Mouse (Mus musculus) E14TG2a.4 (cell line): ENCODE data around the gene Erg.
A peak's percentile ranks its signal among the peaks of the same experiment; 100 is the strongest.

ENCODE experiments used
- H3K27me3 ChIP-seq: 2 replicates; pipeline ENCODE4 v1.6.1; 2014; ENCODE audit warnings: low read length, control low read depth; ENCODE audit not compliant: insufficient read depth
- H3K36me3 ChIP-seq: 2 replicates; pipeline ENCODE4 v1.6.1; 2014; ENCODE audit warnings: low read length, control low read depth; ENCODE audit not compliant: insufficient read depth
- H3K4me1 ChIP-seq: replicated peaks from 2 replicates; pipeline ENCODE4 v1.6.1; 2014; ENCODE audit warnings: low read depth, low read length, control low read depth
- H3K4me3 ChIP-seq: replicated peaks from 2 replicates; pipeline ENCODE4 v1.5.1; 2014; ENCODE audit warnings: mild to moderate bottlenecking, low read length
- H3K9me3 ChIP-seq: 2 replicates; pipeline ENCODE4 v1.6.1; 2014; ENCODE audit warnings: low read length, control low read depth
- CTCF ChIP-seq: conservative IDR thresholded peaks from 2 replicates; pipeline ENCODE4 v1.5.1; 2014; ENCODE audit warnings: low read length
- NANOG ChIP-seq: IDR thresholded peaks from 2 replicates; pipeline ENCODE4 v1.6.1; 2014; ENCODE audit warnings: borderline replicate concordance, low read length, mixed read lengths
- POU5F1 ChIP-seq: IDR thresholded peaks from 2 replicates; pipeline ENCODE4 v1.6.1; 2014; ENCODE audit warnings: low read length, borderline replicate concordance

The Erg gene

DNA sequence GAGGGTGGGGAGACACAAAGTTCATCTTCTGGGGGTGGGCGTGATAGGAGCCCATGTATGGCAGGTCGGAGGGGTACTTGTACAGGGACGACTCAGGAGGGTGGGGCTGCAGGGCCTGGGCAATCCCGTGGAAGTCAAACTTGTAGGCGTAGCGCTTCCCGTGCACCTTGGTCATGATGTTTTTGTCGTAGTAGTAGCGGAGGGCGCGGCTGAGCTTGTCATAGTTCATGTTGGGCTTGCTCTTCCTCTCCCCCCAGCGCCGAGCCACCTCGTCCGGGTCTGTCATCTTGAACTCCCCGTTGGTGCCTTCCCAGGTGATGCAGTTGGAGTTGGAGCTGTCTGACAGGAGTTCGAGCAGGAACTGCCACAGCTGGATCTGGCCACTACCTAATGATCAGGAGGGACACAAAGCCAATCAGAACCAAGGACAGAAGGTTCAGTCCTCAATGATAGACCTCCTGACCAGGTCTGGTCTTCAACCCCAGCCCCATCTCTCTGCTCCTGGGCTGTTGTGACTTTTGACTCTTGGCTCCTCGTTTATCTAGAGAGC lies 225.4 kb downstream of the Erg start:
- H3K27me3 ChIP-seq, result no peaks in the 10 kb centered on the region
- TF ChIP-seq POU5F1, result no peak
- no peak for TF ChIP-seq CTCF
- TF ChIP-seq NANOG, result no peak
- H3K4me3 ChIP-seq, result no peak overlapping the region
- no peaks in the 10 kb centered on the region for H3K9me3 ChIP-seq
- no peaks in the 10 kb centered on the region for H3K36me3 ChIP-seq
- no peaks in the 10 kb centered on the region for H3K4me1 ChIP-seq

DNA sequence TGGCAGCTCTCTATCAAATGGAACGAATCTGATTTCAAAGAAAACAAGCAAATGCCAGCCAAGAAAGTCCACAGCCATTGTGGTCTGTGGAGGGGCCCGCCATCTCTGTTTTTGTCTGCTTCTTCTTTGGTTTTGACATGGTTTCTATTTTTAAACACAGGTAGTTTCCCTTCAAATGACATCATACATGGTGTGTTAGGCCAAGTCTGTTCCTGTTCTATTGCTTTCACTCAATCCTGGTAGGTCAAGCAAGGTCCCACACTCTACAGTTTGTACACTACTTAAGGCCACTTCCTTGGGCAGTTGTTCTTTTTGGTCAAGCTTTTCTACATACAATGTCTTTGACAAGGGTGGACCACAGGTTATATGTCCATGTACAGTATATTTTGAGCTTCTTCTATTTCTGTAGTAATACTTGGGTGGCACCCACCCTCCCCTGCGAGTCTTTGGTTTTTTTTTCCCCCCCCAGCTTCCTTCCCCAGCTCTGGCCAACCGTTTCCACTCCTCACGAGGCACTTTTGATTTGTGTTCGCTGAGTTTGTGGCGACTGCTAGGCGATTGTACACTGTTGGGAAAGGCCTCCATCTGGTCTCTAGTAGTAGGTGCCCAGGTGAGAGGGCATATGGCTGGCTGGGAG lies 226.1 kb downstream of the Erg start:
- Histone ChIP-seq H3K36me3 (no peaks in the 10 kb centered on the region), H3K27me3 (no peaks in the 10 kb centered on the region), H3K4me1 (no peaks in the 10 kb centered on the region), H3K4me3 (no peak overlapping the region), H3K9me3 (no peaks in the 10 kb centered on the region)
- no peak for TF ChIP-seq POU5F1
- no peak for TF ChIP-seq NANOG
- TF ChIP-seq CTCF, result no peak

DNA sequence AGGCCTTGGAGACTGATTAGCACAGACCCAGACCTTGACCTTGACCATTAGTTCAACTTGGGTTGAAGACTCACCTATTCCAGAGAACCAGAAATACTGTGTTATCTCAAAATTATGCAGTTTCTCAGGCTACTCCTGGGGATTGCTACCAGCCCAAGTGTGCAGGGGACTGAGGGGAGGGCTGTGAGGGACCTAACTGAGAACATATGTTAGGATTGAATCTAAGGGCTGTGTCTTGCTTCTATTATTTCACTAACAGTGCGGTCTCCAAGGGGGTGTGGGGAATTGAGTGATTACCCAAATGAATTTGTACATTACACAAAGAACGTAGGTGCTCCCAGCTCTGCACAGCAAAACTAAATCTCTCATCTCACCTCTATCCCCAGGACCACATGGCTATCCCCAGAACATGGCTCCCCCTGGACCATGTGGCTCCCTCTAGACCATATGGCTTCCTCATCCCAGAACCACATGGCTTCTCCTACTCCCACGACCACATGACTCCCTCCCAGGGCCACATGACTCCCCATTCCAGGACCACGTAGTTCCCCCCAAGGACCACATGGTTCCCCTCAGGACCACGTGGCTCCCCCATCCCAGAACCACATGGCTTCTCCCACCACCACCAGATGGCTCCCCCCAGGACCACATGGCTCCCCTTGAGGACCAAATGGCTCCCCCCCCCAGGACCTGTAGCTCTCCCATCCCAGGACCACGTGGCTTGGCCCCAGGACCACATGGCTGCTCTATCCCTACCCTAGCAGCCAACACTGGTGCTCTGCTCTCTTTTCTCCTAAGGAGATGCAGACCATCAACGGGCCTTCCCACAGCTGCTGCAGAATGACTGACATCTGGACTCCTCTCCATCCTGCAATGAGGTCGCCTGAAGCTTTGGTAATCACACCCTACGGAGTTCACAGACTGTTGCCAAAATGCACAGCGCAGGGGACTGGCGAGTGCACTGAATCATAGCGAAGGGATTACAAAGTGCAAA lies 229.1 kb downstream of the Erg start:
- H3K27me3 ChIP-seq, result 0 out of 2 replicates have a peak, but pooled peaks cover under 1% of the 10 kb centered on the region
- no peaks in the 10 kb centered on the region for H3K36me3 ChIP-seq
- no peaks in the 10 kb centered on the region for H3K4me1 ChIP-seq
- no peaks in the 10 kb centered on the region for H3K9me3 ChIP-seq
- H3K4me3 ChIP-seq, result no peak overlapping the region
- no peak for TF ChIP-seq CTCF

DNA sequence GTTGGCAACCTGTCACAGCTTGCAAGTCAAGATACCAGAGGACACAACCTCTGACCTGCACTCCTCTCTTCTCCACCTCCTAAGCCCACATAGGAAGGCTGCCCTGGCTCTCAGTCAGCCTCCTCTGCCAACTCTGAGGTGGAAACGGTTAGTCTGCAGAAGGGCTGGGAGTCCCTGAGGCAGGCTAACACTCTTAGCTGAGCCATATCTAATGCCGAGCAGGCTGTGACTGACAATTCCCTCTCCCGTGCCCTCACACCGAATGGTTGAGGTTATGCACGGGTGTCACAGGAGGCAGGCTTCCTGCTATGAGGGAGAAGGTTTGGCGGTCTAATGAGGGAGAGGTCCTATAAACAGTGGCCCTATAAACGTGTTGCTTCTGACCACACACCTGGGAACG lies 232.6 kb downstream of the Erg start:
- Histone ChIP-seq H3K4me3 (no peak overlapping the region), H3K36me3 (no peaks in the 10 kb centered on the region), H3K9me3 (no peaks in the 10 kb centered on the region), H3K4me1 (no peaks in the 10 kb centered on the region), H3K27me3 (peaks cover 6% of the 10 kb centered on the region; the same call in 1 of the 2 replicates)
- TF ChIP-seq CTCF (no peak), POU5F1 (no peak), NANOG (no peak)

DNA sequence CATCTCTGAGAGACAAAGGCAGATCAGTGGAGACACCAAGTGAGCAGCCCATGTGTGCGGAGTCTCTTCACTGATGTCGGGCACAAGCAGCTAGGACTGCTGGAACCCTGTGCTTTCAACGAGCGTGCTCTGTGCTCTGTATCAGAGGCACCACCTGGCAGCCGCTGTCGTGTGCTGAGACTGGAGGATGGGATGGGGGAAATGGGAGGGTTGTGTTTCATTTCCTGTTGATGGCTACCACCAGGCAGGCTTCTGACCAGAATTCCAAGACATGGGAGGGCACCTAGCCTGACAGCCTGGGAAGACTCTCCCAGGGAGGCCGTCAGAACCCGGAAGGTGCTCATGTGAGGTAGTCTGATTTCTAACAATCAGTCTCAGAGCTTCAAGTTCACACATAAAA lies 234.1 kb downstream of the Erg start:
- H3K36me3 ChIP-seq, result no peaks in the 10 kb centered on the region
- no peaks in the 10 kb centered on the region for H3K4me1 ChIP-seq
- H3K9me3 ChIP-seq, result no peaks in the 10 kb centered on the region
- TF ChIP-seq NANOG, result no peak
- no peak for TF ChIP-seq POU5F1
- TF ChIP-seq CTCF, result no peak
- no peak overlapping the region for H3K4me3 ChIP-seq
- H3K27me3 ChIP-seq, result peaks cover 8% of the 10 kb centered on the region

DNA sequence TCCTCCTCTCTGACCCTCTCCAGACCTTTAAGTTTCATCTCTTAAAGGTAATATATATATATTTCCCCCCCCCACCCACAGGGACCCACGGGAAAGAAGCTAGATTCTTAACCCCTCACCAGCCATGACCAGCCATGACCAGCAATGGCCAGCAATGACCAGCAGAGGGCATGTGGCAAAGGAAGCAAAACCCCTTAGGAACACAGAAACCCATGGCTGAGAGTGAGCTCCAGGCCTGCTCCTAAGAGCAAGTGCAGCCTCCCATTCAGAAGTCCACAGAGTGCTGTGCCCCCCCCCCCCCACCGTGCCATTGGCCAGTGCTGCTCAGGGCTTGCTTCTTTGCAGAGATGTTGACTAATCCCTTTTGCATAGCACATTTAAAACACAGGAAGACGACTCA lies 235.9 kb downstream of the Erg start:
- TF ChIP-seq CTCF (peak; percentile 44), POU5F1 (no peak)
- H3K36me3 ChIP-seq, result no peaks in the 10 kb centered on the region
- H3K4me3 ChIP-seq, result no peak overlapping the region
- H3K27me3 ChIP-seq, result peaks cover 12% of the 10 kb centered on the region
- no peaks in the 10 kb centered on the region for H3K4me1 ChIP-seq
- no peaks in the 10 kb centered on the region for H3K9me3 ChIP-seq

DNA sequence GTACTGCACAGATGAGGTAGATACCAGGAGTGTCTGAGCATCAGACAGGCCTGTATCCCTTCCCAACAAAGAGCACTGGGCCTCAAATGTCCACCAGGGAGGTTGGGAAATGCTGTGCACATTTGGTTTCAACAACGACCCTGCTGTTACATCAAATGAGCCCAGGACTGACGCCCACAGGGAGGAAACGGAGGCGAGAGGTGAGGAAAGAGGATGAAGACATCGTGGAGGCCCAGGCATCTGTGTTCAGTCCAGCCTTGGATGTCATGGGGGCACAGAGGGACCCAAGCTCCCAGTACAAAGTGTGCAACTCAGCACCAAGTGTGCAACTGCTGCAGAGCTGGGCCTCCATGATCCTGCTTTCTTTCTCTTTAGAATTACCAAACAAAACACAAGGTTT lies 236.6 kb downstream of the Erg start:
- Histone ChIP-seq H3K27me3 (peaks cover 12% of the 10 kb centered on the region), H3K9me3 (no peaks in the 10 kb centered on the region), H3K36me3 (no peaks in the 10 kb centered on the region), H3K4me3 (no peak overlapping the region), H3K4me1 (no peaks in the 10 kb centered on the region; the same call in 1 of the 2 replicates)
- TF ChIP-seq POU5F1 (no peak), CTCF (no peak), NANOG (no peak)

DNA sequence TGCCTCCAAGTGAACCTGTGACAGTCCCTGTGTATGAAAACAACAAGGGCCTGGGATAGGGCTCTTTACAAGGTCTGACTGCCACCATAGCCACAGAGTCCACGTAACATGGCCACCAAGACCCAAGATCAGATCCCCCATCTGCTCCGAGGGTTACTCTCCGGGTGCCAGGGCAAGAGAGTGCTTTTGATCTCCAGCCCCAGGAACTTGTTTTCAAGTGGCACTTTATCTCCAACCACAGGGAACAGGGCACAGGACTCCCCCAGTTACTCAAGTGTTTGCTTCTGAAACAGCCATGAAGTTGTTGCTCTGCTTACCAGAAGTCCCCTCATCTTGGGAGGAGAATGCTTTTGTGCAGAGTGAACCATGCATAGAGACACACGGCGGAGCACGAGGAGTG lies 237.0 kb downstream of the Erg start:
- H3K4me3 ChIP-seq, result no peak overlapping the region
- peaks cover 12% of the 10 kb centered on the region for H3K27me3 ChIP-seq
- no peaks in the 10 kb centered on the region for H3K36me3 ChIP-seq
- H3K9me3 ChIP-seq, result no peaks in the 10 kb centered on the region
- TF ChIP-seq NANOG (no peak), POU5F1 (no peak), CTCF (no peak)
- no peaks in the 10 kb centered on the region; the same call in 1 of the 2 replicates for H3K4me1 ChIP-seq
